Mouse (Mus musculus) liver, embryonic 11.5 days (tissue): Measurements from ENCODE around the gene Polh. TPM values are rescaled to one million over a fixed set of nuclear protein-coding genes. Genes with fewer than 3 reads are reported as not detected.

ENCODE experiments used
- ATAC-seq: fragments of 200-750 bp; cut with Nextera tagmentation; replicated peaks from 2 replicates; pipeline ENCODE4 v1.8.0; 2017; ENCODE audit warnings: moderate number of reproducible peaks, mild to moderate bottlenecking, moderate TSS enrichment, moderate library complexity; ENCODE audit not compliant: low FRiP score
- DNase-seq: peaks from one replicate; pipeline ENCODE4 v3.0.0-alpha.2; 2017; ENCODE audit warnings: low spot score
- H3K27ac ChIP-seq: fragments of 300-500 bp; sonication (generic); 2 replicates; pipeline ENCODE4 v1.5.1; 2014; ENCODE audit warnings: mild to moderate bottlenecking, low read depth, low read length, control low read depth
- H3K27me3 ChIP-seq: fragments of 300-500 bp; sonication (generic); replicated peaks from 2 replicates; pipeline ENCODE4 v1.6.1; 2014; ENCODE audit warnings: low read length, mixed read lengths; ENCODE audit not compliant: control insufficient read depth, insufficient read depth
- H3K36me3 ChIP-seq: fragments of 300-500 bp; sonication (generic); 2 replicates; pipeline ENCODE4 v1.6.1; 2014; ENCODE audit warnings: mild to moderate bottlenecking, low read length, moderate library complexity, mixed read lengths; ENCODE audit not compliant: control insufficient read depth, insufficient read depth
- H3K4me1 ChIP-seq: fragments of 300-500 bp; sonication (generic); replicated peaks from 2 replicates; pipeline ENCODE4 v1.6.1; 2014; ENCODE audit warnings: low read length, mixed read lengths; ENCODE audit not compliant: control insufficient read depth, insufficient read depth
- H3K4me2 ChIP-seq: fragments of 300-500 bp; sonication (generic); 2 replicates; pipeline ENCODE4 v1.6.1; 2014; ENCODE audit warnings: mild to moderate bottlenecking, control low read depth, moderate library complexity
- H3K4me3 ChIP-seq: fragments of 300-500 bp; sonication (generic); 2 replicates; pipeline ENCODE4 v1.5.1; 2014; ENCODE audit warnings: low read depth, low read length, control low read depth
- H3K9ac ChIP-seq: fragments of 300-500 bp; sonication (generic); 2 replicates; pipeline ENCODE4 v1.6.1; 2014; ENCODE audit warnings: low read depth, low read length, control low read depth
- H3K9me3 ChIP-seq: fragments of 300-500 bp; sonication (generic); 2 replicates; pipeline ENCODE4 v1.6.1; 2016; ENCODE audit warnings: low read length, inconsistent platforms, mixed read lengths; ENCODE audit not compliant: control insufficient read depth
- WGBS: fragments of 180-500 bp; shearing (Covaris S2); extraction: QIAGEN DNeasy Blood & Tissue Kit; methylation state at CpG from one replicate; pipeline ENCODE4 v1.1.7; 2014; 5-methylcytosine and 5-hydroxymethylcytosine counted together
- polyA plus RNA-seq: library from polyadenylated mRNA; unstranded; fragments of >200 nt; fragmentation: Nextera tagmentation; extraction: Ambion mirVana; gene quantifications from 2 replicates; pipeline ENCODE4 v1.2.1, GENCODE M21; 2014

The Polh gene
- polyA plus RNA-seq, 1 experiment from 2014 or later = 20.9 TPM

DNA sequence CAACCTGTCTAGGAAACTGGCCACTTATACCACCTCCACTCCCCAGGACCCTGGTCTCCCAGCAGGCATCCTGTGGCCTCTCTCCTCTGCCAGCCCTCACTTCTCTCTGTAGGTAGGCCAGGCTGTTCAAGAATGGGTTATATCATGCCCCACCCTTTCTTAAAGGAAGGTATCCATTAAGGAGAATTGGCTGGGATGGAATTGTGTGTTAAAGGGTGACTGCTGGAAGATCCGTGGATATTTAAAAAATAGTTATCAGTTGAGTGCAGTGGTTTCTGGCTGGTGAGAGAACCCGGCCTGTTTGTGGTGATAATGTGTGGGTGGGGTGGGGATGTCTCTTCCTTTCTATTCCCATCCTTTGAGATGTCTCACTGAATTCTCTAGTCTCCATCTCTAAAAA lies 43.2 kb downstream of the Polh start:
- peak overlapping the region; percentile 86 for H3K4me3 ChIP-seq
- peak overlapping the region; percentile 96 for H3K27ac ChIP-seq
- H3K4me1 ChIP-seq = peaks cover 36% of the 10 kb centered on the region
- no peaks in the 10 kb centered on the region for H3K9me3 ChIP-seq
- peak overlapping the region; percentile 88 for H3K4me2 ChIP-seq
- 0 out of 2 replicates have a peak, but pooled peaks cover 5% of the 10 kb centered on the region for H3K36me3 ChIP-seq
- DNase-seq (no peak), ATAC-seq (peak; percentile 52)
- no peaks in the 10 kb centered on the region for H3K27me3 ChIP-seq
- H3K9ac ChIP-seq = peak overlapping the region; percentile 79
- 27% methylated on average over 2 of the region's 2 CpGs for WGBS

DNA sequence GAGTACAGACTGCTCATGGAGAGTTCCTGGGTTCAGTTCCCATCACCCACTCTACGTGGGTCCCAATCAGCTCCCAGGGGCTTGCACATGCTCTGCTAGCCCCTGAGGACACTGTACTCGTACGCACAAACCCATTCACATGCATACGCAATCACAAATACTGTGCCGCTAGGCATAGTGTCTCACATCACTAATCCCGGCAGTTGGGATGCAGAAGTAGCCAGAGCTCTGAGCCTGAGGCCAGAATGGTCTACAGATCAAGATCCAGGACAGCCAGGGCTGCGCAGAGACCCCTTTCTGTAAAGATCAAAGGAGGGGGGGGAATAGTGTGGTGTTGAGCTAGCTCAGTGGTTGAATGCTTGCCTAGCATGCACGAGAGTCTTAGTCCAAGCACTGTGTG lies 45.3 kb downstream of the Polh start:
- Histone ChIP-seq H3K9me3 (no peaks in the 10 kb centered on the region), H3K36me3 (no peaks in the 10 kb centered on the region), H3K4me1 (peaks cover 31% of the 10 kb centered on the region), H3K27me3 (no peaks in the 10 kb centered on the region), H3K4me2 (0 out of 2 replicates have a peak overlapping the region, but pooled peaks have one; percentile 12), H3K4me3 (no peak overlapping the region), H3K27ac (peak overlapping the region; percentile 74), H3K9ac (0 out of 2 replicates have a peak overlapping the region, but pooled peaks have one; percentile 25)
- DNase-seq (no peak), ATAC-seq (no peak)
- WGBS = 88% methylated on average over 8 of the region's 8 CpGs

DNA sequence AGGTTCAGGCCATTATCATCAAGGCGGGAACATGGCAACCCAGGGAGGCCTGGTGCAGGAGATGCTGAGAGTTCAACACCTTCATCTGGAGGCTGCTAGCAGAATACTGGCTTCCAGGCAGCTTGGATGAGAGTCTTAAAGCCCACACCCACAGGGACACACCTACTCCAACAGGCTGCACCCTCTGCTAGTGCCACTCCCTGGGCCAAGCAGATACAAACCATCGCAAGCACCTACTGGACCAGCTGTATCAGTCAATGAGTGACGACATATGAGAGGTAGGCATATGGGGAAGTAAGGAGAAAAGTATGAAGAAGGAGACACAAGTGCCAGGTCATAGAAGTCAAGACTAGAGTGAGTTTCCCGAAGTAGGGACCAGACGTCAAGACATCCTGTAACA lies 45.8 kb downstream of the Polh start:
- Histone ChIP-seq H3K4me2 (0 out of 2 replicates have a peak overlapping the region, but pooled peaks have one; percentile 12), H3K27ac (peak overlapping the region; percentile 74), H3K9me3 (no peaks in the 10 kb centered on the region), H3K4me3 (no peak overlapping the region), H3K9ac (no peak overlapping the region), H3K27me3 (no peaks in the 10 kb centered on the region), H3K36me3 (no peaks in the 10 kb centered on the region), H3K4me1 (peaks cover 28% of the 10 kb centered on the region)
- 73% methylated on average over 5 of the region's 5 CpGs for WGBS
- ATAC-seq (peak; percentile 45), DNase-seq (no peak)

DNA sequence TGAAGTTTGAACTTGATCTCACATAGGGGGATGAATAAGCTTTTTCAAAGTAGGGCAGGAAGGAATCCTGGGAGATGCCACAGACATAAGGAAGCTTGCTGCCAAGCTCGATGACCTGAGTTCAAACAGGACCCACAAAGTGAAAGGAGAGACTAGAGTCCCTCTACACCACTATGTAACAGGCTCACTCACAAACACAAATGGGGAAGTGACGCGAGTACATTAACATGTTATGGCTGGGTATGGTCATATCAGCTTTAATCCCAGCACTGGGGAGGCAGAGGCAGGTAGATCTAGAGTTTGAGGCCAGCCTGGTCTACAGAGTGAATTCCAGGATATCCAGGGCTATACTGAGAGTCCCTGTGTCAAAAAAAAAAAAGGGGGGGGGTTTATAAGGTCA lies 48.1 kb downstream of the Polh start:
- DNase-seq (no peak), ATAC-seq (no peak)
- peaks cover 3% of the 10 kb centered on the region; the same call in 1 of the 2 replicates for H3K36me3 ChIP-seq
- WGBS = 95% methylated on average over 3 of the region's 3 CpGs
- H3K27me3 ChIP-seq = no peaks in the 10 kb centered on the region
- no peak overlapping the region for H3K4me3 ChIP-seq
- H3K4me1 ChIP-seq = peaks cover 24% of the 10 kb centered on the region
- no peak overlapping the region for H3K9ac ChIP-seq
- H3K4me2 ChIP-seq = no peak overlapping the region; the same call in 1 of the 2 replicates
- no peaks in the 10 kb centered on the region for H3K9me3 ChIP-seq
- 0 out of 2 replicates have a peak overlapping the region, but pooled peaks have one; percentile 25 for H3K27ac ChIP-seq

DNA sequence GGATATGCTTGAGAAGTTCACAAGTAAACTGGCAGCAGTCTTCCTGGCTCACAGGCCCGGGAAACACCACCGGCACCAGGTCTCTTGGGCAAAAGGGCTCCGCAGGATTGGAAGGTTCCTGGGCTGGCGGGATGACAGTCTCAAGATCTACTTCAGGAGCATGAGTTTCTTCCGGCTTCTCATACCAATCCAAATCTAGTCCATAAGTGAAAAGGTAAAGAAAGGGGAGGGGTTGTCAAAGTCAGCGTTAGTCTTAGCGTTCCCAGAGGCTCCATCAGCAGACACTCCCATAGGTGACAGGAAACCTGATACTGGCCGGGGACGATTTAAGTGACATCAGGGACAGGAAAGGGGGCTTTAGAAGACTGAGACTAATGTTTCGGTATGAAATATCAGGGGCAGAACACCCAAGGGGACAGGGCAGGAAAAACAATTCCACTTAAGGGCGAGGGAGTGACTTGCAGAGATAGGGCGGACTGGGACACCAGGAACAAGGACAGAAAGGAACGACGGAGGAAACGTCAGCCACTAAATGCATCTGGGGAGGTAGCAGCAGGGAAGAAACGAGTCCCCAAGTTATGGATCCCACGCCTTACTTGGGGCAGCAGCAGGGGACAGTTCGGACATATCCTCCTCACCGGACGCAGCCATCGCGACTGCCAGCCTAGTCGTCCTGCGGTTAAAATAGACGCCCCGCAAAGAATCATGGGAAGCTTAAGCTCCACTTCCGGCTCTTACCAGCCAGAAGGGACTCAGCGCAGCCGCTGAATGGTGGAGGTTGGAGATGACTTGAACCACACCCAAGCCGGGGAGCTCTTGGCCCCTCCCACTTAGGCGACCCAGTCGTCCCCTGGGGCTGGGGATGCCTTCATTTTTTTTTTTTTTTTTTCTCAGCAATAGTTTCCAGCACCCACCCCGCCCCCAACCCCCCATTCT lies 49.3 kb downstream of the Polh start, which contains the start of gene Mad2l1bp:
TSS of gene Mad2l1bp (minus strand) at position 707 of the 936 bp plus-strand sequence.
- Histone ChIP-seq H3K36me3 (peaks cover 8% of the 10 kb centered on the region), H3K4me2 (peak within 1 kb of the TSS; percentile 85), H3K27me3 (no peaks in the 10 kb centered on the region), H3K27ac (peak within 1 kb of the TSS; percentile 77), H3K4me3 (peak within 1 kb of the TSS; percentile 78), H3K4me1 (peaks cover 19% of the 10 kb centered on the region), H3K9me3 (no peaks in the 10 kb centered on the region), H3K9ac (peak within 1 kb of the TSS; percentile 84)
- DNase-seq (peak; percentile 83), ATAC-seq (peak; percentile 87)
- WGBS = 4% methylated on average over 33 of the region's 33 CpGs

DNA sequence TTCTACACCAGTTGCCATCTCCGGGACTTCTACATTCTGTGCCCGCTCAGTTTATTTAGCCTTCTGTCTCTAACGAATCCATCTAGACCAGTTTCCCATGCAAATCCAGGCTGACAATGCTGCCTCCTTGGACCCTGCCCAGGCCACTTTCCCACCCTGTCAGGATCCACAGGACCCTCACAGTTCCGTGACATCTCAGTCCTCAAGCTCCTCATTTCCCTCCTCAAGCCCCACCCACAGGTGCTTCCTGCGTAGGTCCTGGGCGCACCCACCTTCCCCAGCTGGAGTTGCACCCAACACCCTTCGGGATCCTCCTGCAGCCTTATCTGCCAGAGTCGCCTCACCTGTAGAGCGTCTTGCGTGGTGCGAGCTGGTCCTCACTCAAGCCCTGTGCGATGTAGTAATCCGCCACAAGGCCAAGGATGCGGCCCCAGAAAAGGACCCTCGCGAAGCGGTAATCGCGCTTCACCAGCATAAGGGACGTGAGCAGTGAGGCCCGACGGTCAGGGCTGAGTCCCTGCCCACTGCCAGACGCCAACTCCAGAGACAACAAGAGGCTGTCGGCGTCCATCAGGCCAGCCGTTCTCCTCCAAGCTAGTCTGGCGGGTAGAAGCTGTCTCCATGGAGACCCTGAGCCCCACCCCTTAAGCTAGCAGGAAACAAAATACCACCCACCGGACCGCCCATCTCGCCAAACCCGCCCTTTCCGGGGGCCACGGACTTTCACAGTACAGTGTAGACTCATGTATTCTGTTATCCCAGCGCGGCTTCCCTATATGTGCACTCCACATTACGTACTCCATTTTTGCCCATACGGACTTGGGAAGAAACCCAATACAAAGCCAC lies 58.6 kb downstream of the Polh start, which contains the start of gene Rsph9:
TSS of gene Rsph9 (minus strand) at position 639 of the 846 bp plus-strand sequence.
- Histone ChIP-seq H3K4me1 (peaks cover 8% of the 10 kb centered on the region), H3K27me3 (no peaks in the 10 kb centered on the region), H3K4me2 (peak within 1 kb of the TSS; percentile 83), H3K9me3 (no peaks in the 10 kb centered on the region), H3K27ac (no peak within 1 kb of the TSS), H3K9ac (peak within 1 kb of the TSS; percentile 11), H3K4me3 (peak within 1 kb of the TSS; percentile 46), H3K36me3 (peaks cover 9% of the 10 kb centered on the region)
- WGBS = 8% methylated on average over 37 of the region's 37 CpGs
- DNase-seq (peak; percentile 89), ATAC-seq (peak; percentile 92)

DNA sequence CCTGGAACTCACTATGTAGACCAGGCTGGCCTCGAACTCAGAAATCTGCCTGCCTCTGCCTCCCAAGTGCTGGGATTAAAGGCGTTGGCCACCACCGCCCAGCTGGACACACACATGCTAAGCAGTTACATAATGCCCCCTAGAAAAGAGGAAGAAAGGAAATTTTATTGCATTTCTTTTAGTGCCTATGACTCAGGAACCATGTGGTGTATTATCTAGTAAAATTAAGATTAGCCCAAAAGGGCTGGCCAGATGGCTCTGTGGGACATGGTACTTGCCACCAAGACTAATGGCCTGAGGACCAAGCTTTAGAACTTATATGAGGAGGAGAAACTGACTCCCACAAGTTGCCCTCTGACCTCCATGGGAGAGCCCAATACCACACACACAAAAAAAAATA lies 62.6 kb downstream of the Polh start:
- Histone ChIP-seq H3K4me3 (no peak overlapping the region), H3K9ac (no peak overlapping the region), H3K4me2 (no peak overlapping the region), H3K9me3 (no peaks in the 10 kb centered on the region), H3K27ac (no peak overlapping the region), H3K36me3 (no peaks in the 10 kb centered on the region), H3K27me3 (no peaks in the 10 kb centered on the region), H3K4me1 (peaks cover 8% of the 10 kb centered on the region)
- DNase-seq (no peak), ATAC-seq (no peak)
- 76% methylated on average over 3 of the region's 3 CpGs for WGBS

DNA sequence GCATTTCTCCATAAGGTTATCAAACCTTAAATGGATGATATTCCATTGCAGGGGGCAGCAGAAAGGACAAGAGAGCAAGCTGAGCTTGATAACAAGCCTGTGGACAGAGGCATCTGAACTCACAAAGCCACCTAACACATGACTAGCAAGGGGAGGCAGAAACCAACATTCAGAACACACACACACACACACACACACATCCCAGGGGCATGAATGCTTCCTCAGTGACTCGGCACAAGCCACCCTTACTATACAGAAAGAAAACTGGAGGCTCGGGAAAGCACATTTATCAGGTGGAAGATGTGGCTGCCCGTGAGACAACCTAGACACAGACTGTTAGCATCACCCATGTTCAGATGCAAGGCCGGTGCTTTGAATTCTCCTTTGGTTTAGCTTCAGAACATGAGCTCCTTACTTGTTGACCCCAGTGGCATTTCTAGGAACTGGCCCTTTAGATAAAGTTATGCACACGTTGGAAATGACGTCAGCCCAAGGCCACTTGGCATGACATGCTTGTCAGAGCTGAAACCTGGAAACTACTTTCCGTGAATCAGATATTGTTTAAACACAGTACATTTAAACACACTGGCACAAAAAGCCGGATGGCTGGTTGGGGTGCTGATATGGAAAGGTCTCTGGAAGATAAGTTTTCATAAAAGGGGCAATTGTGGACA lies 63.7 kb downstream of the Polh start:
- H3K27me3 ChIP-seq = no peaks in the 10 kb centered on the region
- H3K27ac ChIP-seq = no peak overlapping the region
- no peak overlapping the region for H3K4me3 ChIP-seq
- DNase-seq (no peak), ATAC-seq (no peak)
- no peak overlapping the region for H3K4me2 ChIP-seq
- WGBS = 51% methylated on average over 8 of the region's 8 CpGs
- no peaks in the 10 kb centered on the region for H3K36me3 ChIP-seq
- no peaks in the 10 kb centered on the region for H3K9me3 ChIP-seq
- no peak overlapping the region for H3K9ac ChIP-seq
- 0 out of 2 replicates have a peak, but pooled peaks cover 4% of the 10 kb centered on the region for H3K4me1 ChIP-seq
